ENCODE assay signal across 8 mouse cellular contexts in the genomic region with DNA sequence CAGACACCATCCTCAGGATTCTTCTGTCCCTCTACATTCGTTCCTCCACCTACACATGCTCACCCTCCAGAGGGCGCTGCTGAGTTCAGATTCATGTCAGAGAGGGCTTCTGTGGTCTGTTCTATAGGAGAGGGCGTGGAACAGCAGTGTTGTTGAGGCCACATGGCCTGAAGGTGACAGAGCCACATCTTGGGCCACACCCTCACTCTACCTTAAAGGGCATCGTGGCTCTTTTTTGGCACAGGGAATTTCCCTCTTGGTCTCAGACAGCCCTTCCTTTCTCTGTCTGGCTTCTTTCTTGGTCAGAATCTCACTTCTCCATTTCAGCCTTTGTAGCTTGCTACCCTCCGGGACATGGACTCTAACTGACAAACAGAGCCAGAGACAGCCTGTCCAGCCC. TPM values are rescaled to one million over a fixed set of nuclear protein-coding genes. Genes with fewer than 3 reads are reported as not detected.
DNase-seq lines count a peak whose midpoint lies in the region; ATAC-seq and TF ChIP-seq lines count a peak whose summit lies in the region.

No protein-coding gene starts in this region.

- peaks cover 7% of the 10 kb centered on the region for H3K9me3 ChIP-seq in heart, embryonic 12.5 days (replicated peaks)
- no peaks in the 10 kb centered on the region for H3K9me3 ChIP-seq in embryonic facial prominence, embryonic 11.5 days (replicated peaks; ENCODE audit: control insufficient read depth, low read length)

- H3K4me2 ChIP-seq in heart, embryonic 12.5 days, result no peak overlapping the region
- H3K4me2 ChIP-seq in embryonic facial prominence, embryonic 11.5 days (ENCODE audit: low read depth, low read length), result no peak overlapping the region

- 24% methylated on average over 5 of the region's 5 CpGs for WGBS in heart, adult 2 months
- 34% methylated on average over 5 of the region's 5 CpGs for WGBS in heart, embryonic 12.5 days
- WGBS in embryonic facial prominence, embryonic 11.5 days, result 51% methylated on average over 5 of the region's 5 CpGs

- intact Hi-C loops in heart, adult 2 months (cut with DNase I), result loop anchor here (1.0 to 10.0 kb wide), 4 partner anchors 16 to 556 kb away; a partner anchor contains a TSS
- intact Hi-C loops in heart, postnatal 36 days (cut with DNase I), result loop anchor here (2.0 to 5.0 kb wide), 4 partner anchors 16 to 146 kb away; a partner anchor contains a TSS

- H3K27me3 ChIP-seq in heart, adult 2 months (ENCODE audit: control insufficient read depth, insufficient read depth, low read length), result no peaks in the 10 kb centered on the region
- no peaks in the 10 kb centered on the region for H3K27me3 ChIP-seq in heart, embryonic 12.5 days (replicated peaks)
- H3K27me3 ChIP-seq in embryonic facial prominence, embryonic 11.5 days (ENCODE audit: control insufficient read depth, insufficient read depth, low read length), result no peaks in the 10 kb centered on the region

- peak; percentile 89 for TF ChIP-seq CTCF in heart, adult 2 months (IDR thresholded peaks at IDR 0.05)

- peaks cover 16% of the 10 kb centered on the region for H3K4me1 ChIP-seq in heart, adult 2 months (ENCODE audit: control insufficient read depth, insufficient read depth, low read length)
- peaks cover 26% of the 10 kb centered on the region for H3K4me1 ChIP-seq in heart, embryonic 12.5 days (replicated peaks)
- H3K4me1 ChIP-seq in embryonic facial prominence, embryonic 11.5 days (ENCODE audit: control insufficient read depth, insufficient read depth, low read length), result no peaks in the 10 kb centered on the region

- no peak for TF ChIP-seq POLR2A in heart, adult 2 months (IDR thresholded peaks at IDR 0.05; ENCODE audit: insufficient read depth, low read depth, low read length)

- peak; percentile 76 to 83 for DNase-seq in heart, adult 2 months
- peak; percentile 22 to 67 for DNase-seq in adrenal gland, postnatal 4 days (ENCODE audit: low spot score in 2 of 2)
- DNase-seq in embryonic facial prominence, embryonic 11.5 days (ENCODE audit: low spot score), result peak; percentile 60
- peak; percentile 84 to 87 for DNase-seq in heart, postnatal 36 days
- DNase-seq in left cerebral cortex, adult 11 months (ENCODE audit: low spot score), result peak; percentile 58
- DNase-seq in lung, postnatal 4 days, result peak; percentile 76 to 88
- DNase-seq in spleen, postnatal 4 days (ENCODE audit: low spot score in 2 of 2), result peak; percentile 81 to 94

- H3K9ac ChIP-seq in heart, adult 2 months (ENCODE audit: low read depth, low read length), result no peak overlapping the region
- no peak overlapping the region for H3K9ac ChIP-seq in heart, embryonic 12.5 days
- no peak overlapping the region for H3K9ac ChIP-seq in embryonic facial prominence, embryonic 11.5 days (replicated peaks; ENCODE audit: low read length)

- H3K36me3 ChIP-seq in heart, adult 2 months (ENCODE audit: control insufficient read depth, insufficient read depth, low read length), result no peaks in the 10 kb centered on the region
- 0 out of 2 replicates have a peak, but pooled peaks cover 3% of the 10 kb centered on the region for H3K36me3 ChIP-seq in heart, embryonic 12.5 days
- no peaks in the 10 kb centered on the region for H3K36me3 ChIP-seq in embryonic facial prominence, embryonic 11.5 days (replicated peaks; ENCODE audit: control insufficient read depth, insufficient read depth, low read depth, low read length)

- no peak for ATAC-seq in heart, embryonic 12.5 days (ENCODE audit: insufficient number of reproducible peaks, low FRiP score)
- ATAC-seq in embryonic facial prominence, embryonic 11.5 days (replicated peaks; ENCODE audit: insufficient number of reproducible peaks, low FRiP score, low TSS enrichment, low read depth), result no peak

- H3K4me3 ChIP-seq in heart, adult 2 months, result no peak overlapping the region
- no peak overlapping the region for H3K4me3 ChIP-seq in heart, embryonic 12.5 days
- no peak overlapping the region for H3K4me3 ChIP-seq in embryonic facial prominence, embryonic 11.5 days (ENCODE audit: low read depth, low read length)

- peak overlapping the region; percentile 54 for H3K27ac ChIP-seq in heart, adult 2 months
- H3K27ac ChIP-seq in heart, embryonic 12.5 days (ENCODE audit: poor library complexity, severe bottlenecking), result no peak overlapping the region
- H3K27ac ChIP-seq in embryonic facial prominence, embryonic 11.5 days (replicated peaks; ENCODE audit: low read depth, low read length), result no peak overlapping the region

- H3K79me2 ChIP-seq in heart, adult 2 months (replicated peaks; ENCODE audit: control insufficient read depth, insufficient read depth, low read length), result no peaks in the 10 kb centered on the region

- TF ChIP-seq EP300 in heart, adult 2 months (IDR thresholded peaks at IDR 0.05; ENCODE audit: insufficient read depth, low read depth, low read length), result no peak

RNA-seq across cellular contexts. Expression of a gene that starts 43.1 kb away (rescaled TPM):
- 10 to 100 TPM; 36.9 to 86.4 TPM for total RNA-seq in heart, adult 2 months (2021)
- 97.6 and 161 TPM in 2 replicates for polyA plus RNA-seq in heart, adult 2 months (2012; rRNA removed)
- 2.2 and 2.4 TPM in 2 replicates for polyA plus RNA-seq in heart, embryonic 12.5 days (2016; fragmentation: Nextera tagmentation; extraction: Ambion mirVana)
- total RNA-seq in adrenal gland, postnatal 4 days (2021), result 10 to 100 TPM; 80.5 to 89.6 TPM
- 8.6 and 8.8 TPM in 2 replicates for polyA plus RNA-seq in embryonic facial prominence, embryonic 11.5 days (2014; fragmentation: Nextera tagmentation; extraction: Ambion mirVana)
- total RNA-seq in heart, postnatal 36 days (2021), result 100 to 1,000 TPM in 1 of 2 experiments, 10 to 100 TPM in 1; 91.2 to 101 TPM
